Mouse (Mus musculus): ENCODE measurements around the gene Glis3.

The Glis3 gene

DNA sequence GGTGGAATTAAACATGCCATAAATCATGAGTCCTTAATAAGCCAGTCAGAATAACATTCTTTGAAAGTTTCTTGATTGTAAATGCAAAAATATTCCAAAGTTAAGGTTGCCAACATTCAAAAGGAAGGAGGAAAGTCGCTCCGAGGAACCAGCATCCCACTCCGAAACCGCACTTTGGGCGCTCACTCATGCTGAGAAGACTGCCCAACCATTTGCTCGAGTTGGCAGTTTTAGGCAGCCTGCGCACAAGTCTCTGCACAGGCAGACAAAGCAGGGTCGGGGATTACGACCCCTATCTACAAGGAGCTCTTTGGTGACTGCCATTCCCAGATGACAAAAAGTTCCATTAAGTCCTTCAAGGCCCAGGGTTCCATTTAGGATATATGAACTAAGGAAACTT, 298.4 kb downstream of the Glis3 start:
- DNase-seq (ENCODE audit: low spot score): no peak

GRCm38 (mm10) chr19:28380691-28381262, 299.1 kb downstream of the Glis3 start:
- DNase-seq (ENCODE audit: low spot score): no peak

- DNase-seq (ENCODE audit: low spot score): no peak
Measured at GRCm38 (mm10) chr19:28377788-28378295, 302.0 kb downstream of the Glis3 start.

DNA sequence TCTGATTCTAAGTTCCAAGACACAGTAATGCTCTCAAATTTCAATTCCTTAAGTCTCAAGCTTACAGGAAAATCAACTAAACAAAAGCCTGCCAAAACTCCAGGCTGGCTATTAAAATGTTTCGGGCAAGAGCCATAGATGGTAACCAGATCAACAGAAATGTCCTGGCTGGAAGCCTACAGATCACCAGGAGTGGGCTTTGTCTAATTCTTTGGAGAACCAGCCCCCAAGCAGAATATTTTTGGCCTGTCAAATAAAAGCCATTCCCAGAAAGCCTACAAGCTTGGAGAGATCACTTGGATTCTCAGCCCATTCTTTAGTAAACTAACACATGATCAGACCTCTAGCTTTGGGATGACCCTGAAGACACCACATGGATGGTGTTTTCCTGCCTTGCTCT, 303.5 kb downstream of the Glis3 start:
- no peak for DNase-seq (ENCODE audit: low spot score)

GRCm38 (mm10) chr19:28375746-28376145, 304.1 kb downstream of the Glis3 start:
- DNase-seq (ENCODE audit: low spot score): no peak

DNA sequence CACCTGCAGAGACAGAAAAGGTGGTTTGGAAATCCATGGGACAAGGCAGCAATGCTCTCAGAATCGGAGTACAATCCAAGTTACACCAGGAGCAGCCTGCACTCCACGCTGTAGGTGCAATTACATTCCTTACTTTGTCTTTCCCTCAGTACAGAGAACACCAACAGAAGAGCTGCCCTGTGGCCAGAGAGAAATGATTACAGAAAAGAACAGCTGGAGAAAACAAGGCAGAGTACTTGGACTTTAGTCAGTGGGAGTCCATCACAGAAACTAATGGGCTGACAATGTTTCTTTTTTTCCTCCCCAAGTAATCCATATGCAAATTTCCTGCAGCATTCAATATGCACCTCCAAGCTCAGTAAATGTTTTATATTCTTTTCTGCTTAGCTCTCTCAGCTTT, 305.4 kb downstream of the Glis3 start:
- no peak for DNase-seq (ENCODE audit: low spot score)

DNA sequence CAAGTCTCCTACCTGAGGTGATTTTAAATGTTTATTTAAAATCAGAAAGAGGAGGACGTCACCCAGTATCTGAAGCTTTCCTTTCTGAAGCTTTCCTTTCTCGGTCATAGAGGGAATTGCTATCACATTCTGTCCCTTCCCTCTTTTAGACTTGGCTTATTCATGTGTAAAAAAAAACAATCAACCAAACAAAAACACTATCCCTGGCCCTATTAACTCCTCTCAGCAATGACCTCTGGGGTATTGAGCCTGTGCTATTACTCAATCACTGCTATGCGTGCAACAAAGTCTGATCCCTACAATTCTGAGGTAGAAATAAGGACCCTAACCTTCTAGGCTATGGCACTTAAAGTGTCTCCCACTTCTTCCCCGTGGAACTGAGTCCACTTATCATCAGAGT, 311.7 kb downstream of the Glis3 start:
- no peak for DNase-seq (ENCODE audit: low spot score)

- no peak for DNase-seq (ENCODE audit: low spot score)
Measured at GRCm38 (mm10) chr19:28367274-28367673, 312.6 kb downstream of the Glis3 start.

- DNase-seq (ENCODE audit: low spot score): no peak
Measured at GRCm38 (mm10) chr19:28366766-28367165, 313.1 kb downstream of the Glis3 start.

- DNase-seq (ENCODE audit: low spot score): no peak
Measured at GRCm38 (mm10) chr19:28365897-28366296, 314.0 kb downstream of the Glis3 start.

DNA sequence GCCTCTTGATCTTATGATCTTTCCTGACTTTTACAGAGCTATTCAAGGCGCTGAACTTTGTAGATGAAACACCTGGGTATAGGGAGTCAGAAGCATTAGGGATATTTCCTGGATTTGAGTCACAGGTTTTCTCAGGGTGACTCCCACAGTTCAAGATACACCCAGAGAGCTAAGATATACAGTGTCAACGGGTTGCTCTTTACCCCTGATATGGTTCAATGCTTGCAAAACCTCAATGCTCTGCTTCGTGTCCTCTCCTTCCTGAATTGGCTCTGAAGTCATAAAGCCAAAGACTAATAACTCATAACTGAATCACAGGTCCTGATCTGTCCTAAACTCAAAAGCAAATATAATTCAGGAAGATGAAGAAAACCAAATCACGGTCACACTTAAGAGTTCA, 319.0 kb downstream of the Glis3 start:
- no peak for DNase-seq (ENCODE audit: low spot score)

DNA sequence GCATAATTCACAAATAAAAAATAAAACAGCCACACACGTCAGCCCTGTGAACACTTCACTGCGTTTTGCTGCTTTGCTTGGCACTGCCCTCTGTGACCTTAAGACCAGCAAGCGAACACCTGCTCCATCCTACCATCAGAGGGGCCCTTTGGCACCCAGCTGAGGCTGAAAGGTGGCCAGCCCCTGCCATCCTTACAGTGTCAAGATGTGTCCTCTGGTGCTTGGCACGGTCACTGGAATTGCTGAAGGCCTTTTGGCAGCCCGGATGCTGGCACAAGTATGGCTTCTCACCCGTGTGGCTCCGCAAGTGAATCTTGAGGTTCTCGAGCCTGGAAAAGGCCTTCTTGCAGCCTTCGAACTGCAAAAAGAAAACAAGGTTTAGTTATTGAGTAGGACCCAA, 322.3 kb downstream of the Glis3 start:
- DNase-seq (ENCODE audit: low spot score): no peak

DNA sequence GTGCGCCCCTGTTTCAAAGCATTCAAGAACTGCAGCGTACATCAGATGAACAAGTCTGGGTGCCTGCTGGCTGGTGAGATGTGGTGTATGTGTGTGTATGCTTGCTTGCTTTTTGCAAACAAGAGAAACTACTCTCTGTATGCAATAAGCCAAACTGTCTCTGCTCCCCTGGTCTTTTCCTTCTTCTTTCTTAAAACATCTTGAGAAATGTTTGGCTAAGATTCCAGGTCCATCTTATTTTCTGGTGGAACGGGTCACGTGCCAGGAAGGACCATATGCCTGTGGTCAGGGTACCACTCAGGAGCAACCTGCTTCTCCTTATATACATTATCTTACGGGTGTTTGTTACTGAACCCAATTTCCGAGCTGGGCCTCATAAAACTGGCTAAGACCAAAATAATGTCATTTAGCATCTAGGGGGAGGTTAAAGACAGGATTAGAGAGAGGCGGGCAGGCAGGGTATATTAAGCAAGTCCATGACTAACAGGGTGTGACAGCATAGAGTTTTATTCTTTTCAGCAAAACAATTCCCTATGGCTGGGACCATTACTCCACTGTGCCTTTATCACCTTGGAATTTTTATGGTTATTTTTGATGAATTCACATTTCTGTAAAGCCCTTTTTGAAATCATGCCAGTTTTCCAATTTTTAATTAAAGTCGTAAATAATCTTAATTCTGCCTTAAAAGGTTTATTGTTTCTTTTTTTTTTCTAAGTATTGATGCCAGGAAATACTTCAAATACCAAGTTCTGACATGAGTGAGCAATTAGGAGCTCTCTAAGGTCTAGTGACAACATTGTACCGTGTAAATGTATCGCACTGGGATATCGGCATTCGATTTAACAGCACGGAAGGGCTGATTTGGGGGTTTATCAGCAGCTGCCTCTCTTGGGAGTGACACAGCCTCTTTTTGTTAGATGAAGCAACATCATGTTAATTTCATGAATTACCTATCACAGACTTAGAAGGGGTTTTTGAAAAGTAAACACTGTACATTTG, 328.5 kb downstream of the Glis3 start:
- DNase-seq (ENCODE audit: low spot score): no peak

DNA sequence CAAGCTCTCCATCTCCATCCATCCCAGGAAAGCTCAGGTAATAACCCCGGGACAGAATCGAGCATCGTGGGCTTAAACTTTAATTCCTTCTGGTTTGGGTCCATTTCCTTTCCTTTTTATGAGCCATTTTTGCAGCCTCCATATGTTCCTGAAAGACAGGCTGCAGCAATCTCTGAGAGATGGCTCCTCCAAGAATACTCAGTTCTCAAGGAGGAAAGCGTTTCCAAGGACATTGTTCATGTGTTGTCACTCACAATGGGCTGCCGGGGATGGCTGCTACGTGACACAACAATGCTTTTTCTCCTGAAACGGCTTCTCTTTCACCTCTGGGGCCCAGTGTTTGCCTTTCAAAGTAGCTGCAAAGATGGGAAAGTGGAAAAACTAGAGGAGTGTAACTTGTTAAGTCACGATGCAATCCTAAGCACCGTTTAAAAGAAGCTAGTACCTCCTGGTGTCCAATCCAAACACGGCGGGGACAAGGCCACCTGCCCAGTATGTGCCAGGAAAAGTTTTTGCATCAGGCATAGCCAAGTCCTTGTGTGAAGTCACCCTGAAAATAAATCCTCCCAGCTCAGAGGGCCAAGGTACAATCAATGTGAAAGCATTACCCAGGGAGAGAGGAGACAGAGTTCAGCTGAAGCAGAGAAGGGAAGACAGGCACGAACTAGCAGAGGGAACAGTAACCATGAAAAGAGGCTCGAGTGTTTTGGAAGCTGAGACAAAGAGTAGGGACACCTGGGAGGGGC, 332.6 kb downstream of the Glis3 start:
- no peak for DNase-seq (ENCODE audit: low spot score)

- DNase-seq (ENCODE audit: low spot score): no peak
Measured at GRCm38 (mm10) chr19:28343640-28344039, 336.2 kb downstream of the Glis3 start.

GRCm38 (mm10) chr19:28337574-28337973, 342.3 kb downstream of the Glis3 start:
- no peak for DNase-seq (ENCODE audit: low spot score)

GRCm38 (mm10) chr19:28336651-28337510, 343.0 kb downstream of the Glis3 start:
- DNase-seq (ENCODE audit: low spot score): no peak

DNA sequence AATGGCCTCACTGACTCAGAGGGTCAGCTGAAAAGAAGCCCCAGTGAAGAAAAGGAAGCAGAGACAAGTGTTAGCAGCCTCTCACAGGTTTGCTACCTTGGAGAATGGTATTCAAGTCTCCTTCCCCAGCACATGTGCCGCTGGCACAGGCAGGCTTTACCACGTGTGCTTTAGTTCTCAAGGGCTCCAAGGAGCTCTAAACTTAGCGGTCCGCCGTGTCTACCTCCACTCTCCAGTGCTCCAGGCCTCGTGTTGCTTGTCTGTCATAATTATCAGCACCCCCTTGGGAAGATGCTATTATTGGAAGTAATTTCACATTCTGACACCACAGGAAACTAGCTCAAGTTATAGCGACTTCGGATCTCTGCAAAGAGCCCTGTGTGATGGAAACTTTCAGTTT, 344.0 kb downstream of the Glis3 start:
- DNase-seq (ENCODE audit: low spot score): no peak

- DNase-seq (ENCODE audit: low spot score): no peak
Measured at GRCm38 (mm10) chr19:28333007-28333766, 346.7 kb downstream of the Glis3 start.

GRCm38 (mm10) chr19:28328444-28329110, 351.3 kb downstream of the Glis3 start:
- DNase-seq (ENCODE audit: low spot score): no peak
